Mouse (Mus musculus): ENCODE data around the gene Shroom3.

The Shroom3 gene

GRCm38 (mm10) chr5:92804379-92804778 lies 121.1 kb downstream of the Shroom3 start:
- no peak for DNase-seq (ENCODE audit: extremely low read depth, low read depth)

GRCm38 (mm10) chr5:92808503-92809415 lies 125.5 kb downstream of the Shroom3 start:
- DNase-seq (ENCODE audit: extremely low read depth, low read depth): no peak

GRCm38 (mm10) chr5:92809416-92809750 lies 126.1 kb downstream of the Shroom3 start:
- no peak for DNase-seq (ENCODE audit: extremely low read depth, low read depth)

GRCm38 (mm10) chr5:92810922-92811533 lies 127.8 kb downstream of the Shroom3 start:
- DNase-seq (ENCODE audit: extremely low read depth, low read depth): no peak

GRCm38 (mm10) chr5:92811761-92812160 lies 128.5 kb downstream of the Shroom3 start:
- no peak for DNase-seq (ENCODE audit: extremely low read depth, low read depth)

GRCm38 (mm10) chr5:92812936-92813335 lies 129.7 kb downstream of the Shroom3 start:
- DNase-seq (ENCODE audit: extremely low read depth, low read depth): no peak

- DNase-seq (ENCODE audit: extremely low read depth, low read depth): no peak
Measured at GRCm38 (mm10) chr5:92813562-92813961, 130.3 kb downstream of the Shroom3 start.

GRCm38 (mm10) chr5:92814621-92815020 lies 131.4 kb downstream of the Shroom3 start:
- no peak for DNase-seq (ENCODE audit: extremely low read depth, low read depth)

- no peak for DNase-seq (ENCODE audit: extremely low read depth, low read depth)
Measured at GRCm38 (mm10) chr5:92817122-92817822, 134.0 kb downstream of the Shroom3 start.

GRCm38 (mm10) chr5:92821370-92821769 lies 138.1 kb downstream of the Shroom3 start:
- DNase-seq (ENCODE audit: extremely low read depth, low read depth): no peak

GRCm38 (mm10) chr5:92823495-92823894 lies 140.3 kb downstream of the Shroom3 start:
- DNase-seq (ENCODE audit: extremely low read depth, low read depth): no peak

GRCm38 (mm10) chr5:92824304-92825009 lies 141.2 kb downstream of the Shroom3 start:
- DNase-seq (ENCODE audit: extremely low read depth, low read depth): no peak

GRCm38 (mm10) chr5:92830391-92830790 lies 147.2 kb downstream of the Shroom3 start:
- DNase-seq (ENCODE audit: extremely low read depth, low read depth): no peak

GRCm38 (mm10) chr5:92834513-92834912 lies 151.3 kb downstream of the Shroom3 start:
- DNase-seq (ENCODE audit: extremely low read depth, low read depth): no peak

GRCm38 (mm10) chr5:92837311-92837710 lies 154.1 kb downstream of the Shroom3 start:
- no peak for DNase-seq (ENCODE audit: extremely low read depth, low read depth)

- DNase-seq (ENCODE audit: extremely low read depth, low read depth): no peak
Measured at GRCm38 (mm10) chr5:92838351-92838784, 155.1 kb downstream of the Shroom3 start.

GRCm38 (mm10) chr5:92839314-92839713 lies 156.1 kb downstream of the Shroom3 start:
- no peak for DNase-seq (ENCODE audit: extremely low read depth, low read depth)

GRCm38 (mm10) chr5:92841474-92841873 lies 158.2 kb downstream of the Shroom3 start:
- DNase-seq (ENCODE audit: extremely low read depth, low read depth): no peak

- no peak for DNase-seq (ENCODE audit: extremely low read depth, low read depth)
Measured at GRCm38 (mm10) chr5:92842417-92842816, 159.2 kb downstream of the Shroom3 start.

GRCm38 (mm10) chr5:92842881-92843280 lies 159.6 kb downstream of the Shroom3 start:
- DNase-seq (ENCODE audit: extremely low read depth, low read depth): no peak

All from MEL-GATA-1-ER (cell line).